Mouse (Mus musculus) myocyte (in vitro differentiated cells): ENCODE measurements around the gene Rin3. TPM values are rescaled to one million over a fixed set of nuclear protein-coding genes. Genes with fewer than 3 reads are reported as not detected.
A peak's percentile ranks its signal among the peaks of the same experiment; 100 is the strongest.

Experiments used
- H3K27me3 ChIP-seq: one replicate; pipeline ENCODE4 v1.6.1; 2011; ENCODE audit not compliant: control insufficient read depth, insufficient read depth, insufficient read length
- H3K36me3 ChIP-seq: one replicate; pipeline ENCODE4 v1.6.1; 2011; ENCODE audit not compliant: control insufficient read depth, insufficient read depth
- H3K4me2 ChIP-seq: one replicate; pipeline ENCODE4 v1.6.1; 2011; ENCODE audit warnings: low read depth, control low read depth
- H3K4me3 ChIP-seq: one replicate; pipeline ENCODE4 v1.5.1; 2011; ENCODE audit warnings: mild to moderate bottlenecking, control low read depth, moderate library complexity
- H3K79me2 ChIP-seq: one replicate; pipeline ENCODE4 v1.6.1; 2011; ENCODE audit not compliant: control insufficient read depth, insufficient read depth
- H3ac ChIP-seq: one replicate; pipeline ENCODE4 v1.6.1; 2011; ENCODE audit not compliant: control insufficient read depth, insufficient read length
- CEBPB ChIP-seq: IDR thresholded peaks from 2 replicates; pipeline ENCODE4 v1.6.1; 2011; ENCODE audit warnings: mild to moderate bottlenecking, moderate library complexity; ENCODE audit not compliant: poor library complexity, insufficient read depth, severe bottlenecking
- E2F4 ChIP-seq: IDR thresholded peaks from one replicate; pipeline ENCODE4 v1.6.1; 2011; ENCODE audit warnings: mild to moderate bottlenecking, control low read depth, moderate library complexity; ENCODE audit not compliant: insufficient read depth
- MAX ChIP-seq: IDR thresholded peaks from one replicate; pipeline ENCODE4 v1.6.1; 2011; ENCODE audit warnings: low read depth, mild to moderate bottlenecking, control low read depth
- MYOD1 ChIP-seq, 3 experiments: IDR thresholded peaks; one replicate each; pipeline ENCODE4 v1.6.1; 2011; ENCODE audit warnings: control low read depth in 2 of 3, low read depth in 2 of 3, mild to moderate bottlenecking in 2 of 3, moderate library complexity in 1 of 3; ENCODE audit not compliant: insufficient read length in 2 of 3, control insufficient read depth in 1 of 3
- MYOG ChIP-seq, 3 experiments: IDR thresholded peaks; one replicate each; pipeline ENCODE4 v1.6.1; 2011; ENCODE audit warnings: control low read depth in 2 of 3, low read depth in 2 of 3, mild to moderate bottlenecking in 2 of 3; ENCODE audit not compliant: insufficient read length in 2 of 3, control insufficient read depth in 1 of 3, insufficient read depth in 1 of 3
- POLR2A ChIP-seq: IDR thresholded peaks from one replicate; pipeline ENCODE4 v1.6.1; 2011; ENCODE audit warnings: low read depth, mild to moderate bottlenecking, control low read depth, moderate library complexity; ENCODE audit not compliant: insufficient read length
- POLR2AphosphoS2 ChIP-seq: IDR thresholded peaks from one replicate; pipeline ENCODE4 v1.6.1; 2011; ENCODE audit warnings: low read depth, control low read depth; ENCODE audit not compliant: insufficient read length
- REST ChIP-seq: IDR thresholded peaks from one replicate; pipeline ENCODE4 v1.6.1; 2011; ENCODE audit warnings: mild to moderate bottlenecking, control low read depth, moderate library complexity; ENCODE audit not compliant: insufficient read depth, insufficient read length
- SRF ChIP-seq: IDR thresholded peaks from one replicate; pipeline ENCODE4 v1.6.1; 2011; ENCODE audit warnings: low read depth; ENCODE audit not compliant: control insufficient read depth, insufficient read length
- TCF12 ChIP-seq: IDR thresholded peaks from one replicate; pipeline ENCODE4 v1.6.1; 2011; ENCODE audit warnings: mild to moderate bottlenecking, control low read depth; ENCODE audit not compliant: poor library complexity, insufficient read depth, severe bottlenecking
- TCF3 ChIP-seq: IDR thresholded peaks from one replicate; pipeline ENCODE4 v1.6.1; 2011; ENCODE audit warnings: low read depth, control low read depth; ENCODE audit not compliant: insufficient read length
- USF1 ChIP-seq: IDR thresholded peaks from one replicate; pipeline ENCODE4 v1.6.1; 2011; ENCODE audit warnings: low read depth, mild to moderate bottlenecking, control low read depth, moderate library complexity
- polyA plus RNA-seq: library from polyadenylated mRNA; unstranded; fragments of >200 nt; fragmentation: generic; extraction: Trizol; gene quantifications from one replicate; pipeline ENCODE4 v1.2.1, GENCODE M21; 2012; ENCODE audit warnings: missing spikeins

The Rin3 gene
- polyA plus RNA-seq, 1 experiment: 23.4 TPM

DNA sequence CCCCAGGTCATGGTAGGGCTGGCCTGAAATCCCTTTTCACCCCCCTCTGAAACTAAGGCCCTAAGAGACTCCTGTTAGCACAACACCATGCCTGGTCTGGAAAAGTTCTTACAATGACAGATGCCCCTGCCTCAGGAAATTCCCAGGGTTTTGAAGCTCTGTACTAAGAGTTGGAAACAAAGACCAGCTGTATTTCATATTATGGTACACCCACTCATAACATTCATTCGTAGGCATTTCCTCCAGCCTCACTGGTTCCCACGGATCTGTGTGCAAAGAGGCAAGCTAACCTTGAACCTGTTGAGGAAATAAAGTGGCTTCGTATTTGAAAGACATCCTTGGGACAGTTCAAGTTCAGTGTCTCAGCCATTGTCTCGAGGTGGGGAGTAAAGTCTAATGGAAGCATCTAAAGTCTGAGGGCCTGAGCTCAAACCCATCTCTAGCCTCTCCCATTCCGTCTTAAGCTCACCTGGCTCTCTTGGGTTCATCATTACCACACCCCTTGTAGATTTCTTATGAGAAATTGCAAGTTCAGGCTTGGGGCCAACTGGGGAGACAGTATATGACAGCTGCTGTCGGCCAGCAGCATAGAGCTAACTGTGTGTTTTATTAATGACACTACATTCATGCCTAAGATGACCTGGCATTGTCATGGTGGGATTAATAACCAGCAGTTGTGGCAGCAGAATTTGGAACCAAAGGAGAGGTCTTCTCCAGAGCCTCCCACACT lies 41.5 kb downstream of the Rin3 start:
- no peak overlapping the region for H3K4me3 ChIP-seq
- H3K27me3 ChIP-seq: no peaks in the 10 kb centered on the region
- no peak for TF ChIP-seq TCF3
- no peak for TF ChIP-seq CEBPB
- TF ChIP-seq MYOG (IDR thresholded peaks at IDR 0.05; ENCODE audit: control insufficient read depth in 1 of 3, insufficient read depth in 1 of 3, insufficient read length in 2 of 3, low read depth in 2 of 3): peak in 1 of 3 experiments; percentile 31
- TF ChIP-seq REST: no peak
- no peak for TF ChIP-seq USF1
- no peak for TF ChIP-seq E2F4
- no peak for TF ChIP-seq POLR2A
- no peak for TF ChIP-seq SRF
- TF ChIP-seq POLR2AphosphoS2: no peak
- no peak for TF ChIP-seq MAX
- TF ChIP-seq TCF12: peak; percentile 23
- peak; percentile 29 to 82 (median 50) for TF ChIP-seq MYOD1 (IDR thresholded peaks at IDR 0.05; ENCODE audit: control insufficient read depth in 1 of 3, insufficient read length in 2 of 3, low read depth in 2 of 3)
- no peak overlapping the region for H3ac ChIP-seq
- H3K4me2 ChIP-seq: no peak overlapping the region
- H3K79me2 ChIP-seq: peaks cover 5% of the 10 kb centered on the region
- peaks cover 8% of the 10 kb centered on the region for H3K36me3 ChIP-seq

DNA sequence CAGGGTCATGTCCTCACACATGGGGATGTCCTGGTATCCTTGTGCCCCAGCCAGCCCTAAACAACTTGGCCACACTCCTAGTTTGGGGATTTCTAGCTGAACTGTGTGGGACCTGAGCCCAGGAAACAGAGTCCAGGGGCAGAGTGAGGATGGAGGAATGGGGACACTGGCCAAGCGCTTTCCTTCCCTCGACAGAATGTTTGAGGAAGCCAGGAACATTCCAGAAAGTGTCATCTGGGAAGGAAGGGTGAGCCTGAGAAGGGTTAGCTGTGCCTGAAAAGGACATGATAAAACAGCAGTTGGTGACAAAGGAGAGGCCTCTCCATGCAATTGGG lies 42.0 kb downstream of the Rin3 start:
- TF ChIP-seq TCF3: no peak
- no peak for TF ChIP-seq MYOD1 (IDR thresholded peaks at IDR 0.05; ENCODE audit: control insufficient read depth in 1 of 3, insufficient read length in 2 of 3, low read depth in 2 of 3)
- no peak for TF ChIP-seq REST
- TF ChIP-seq POLR2A: no peak
- TF ChIP-seq E2F4: no peak
- TF ChIP-seq MAX: no peak
- TF ChIP-seq SRF: no peak
- peak in 1 of 3 experiments; percentile 43 for TF ChIP-seq MYOG (IDR thresholded peaks at IDR 0.05; ENCODE audit: control insufficient read depth in 1 of 3, insufficient read depth in 1 of 3, insufficient read length in 2 of 3, low read depth in 2 of 3)
- no peak for TF ChIP-seq USF1
- Histone ChIP-seq H3K4me2 (no peak overlapping the region), H3K36me3 (peaks cover 8% of the 10 kb centered on the region), H3K79me2 (peaks cover 1% of the 10 kb centered on the region), H3K4me3 (no peak overlapping the region), H3K27me3 (no peaks in the 10 kb centered on the region), H3ac (no peak overlapping the region)

DNA sequence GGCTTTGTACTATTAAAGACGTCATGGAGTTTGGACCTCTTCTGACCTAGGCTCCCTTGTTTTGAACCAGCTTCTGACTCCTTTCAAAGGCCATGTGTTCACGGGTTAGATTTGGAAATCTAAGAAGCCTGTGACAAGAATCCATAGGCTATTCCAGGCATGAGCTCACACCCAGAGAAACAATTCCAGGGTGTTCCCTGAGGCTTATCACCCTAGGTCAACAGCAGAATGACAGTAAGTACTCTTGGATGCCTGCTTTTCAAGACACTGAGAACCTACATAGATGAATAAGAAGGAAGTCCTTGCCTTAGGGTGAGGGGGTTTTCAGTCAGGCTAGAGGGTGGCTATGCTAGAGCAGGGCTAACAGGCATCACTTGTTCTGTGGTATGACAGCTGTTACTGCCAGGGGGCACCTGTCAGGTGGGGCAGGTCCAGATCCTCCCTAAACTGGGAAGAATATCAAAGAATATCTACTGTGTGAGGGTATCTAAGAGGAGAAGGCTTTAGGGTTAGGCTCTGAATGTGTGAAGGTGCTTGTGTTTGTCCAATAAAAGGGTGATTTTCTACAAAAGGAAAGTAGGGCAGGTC lies 44.0 kb downstream of the Rin3 start:
- Histone ChIP-seq H3K4me3 (no peak overlapping the region), H3K27me3 (no peaks in the 10 kb centered on the region), H3K79me2 (no peaks in the 10 kb centered on the region), H3K36me3 (peaks cover 8% of the 10 kb centered on the region), H3ac (no peak overlapping the region), H3K4me2 (no peak overlapping the region)
- TF ChIP-seq POLR2AphosphoS2 (no peak), TCF3 (peak; percentile 56), E2F4 (no peak), USF1 (no peak), MYOG (IDR thresholded peaks at IDR 0.05; ENCODE audit: control insufficient read depth in 1 of 3, insufficient read depth in 1 of 3, insufficient read length in 2 of 3, low read depth in 2 of 3) (peak in 1 of 3 experiments; percentile 82), SRF (no peak), MYOD1 (IDR thresholded peaks at IDR 0.05; ENCODE audit: control insufficient read depth in 1 of 3, insufficient read length in 2 of 3, low read depth in 2 of 3) (peak in 2 of 3 experiments; percentile 54 to 74), TCF12 (no peak)

DNA sequence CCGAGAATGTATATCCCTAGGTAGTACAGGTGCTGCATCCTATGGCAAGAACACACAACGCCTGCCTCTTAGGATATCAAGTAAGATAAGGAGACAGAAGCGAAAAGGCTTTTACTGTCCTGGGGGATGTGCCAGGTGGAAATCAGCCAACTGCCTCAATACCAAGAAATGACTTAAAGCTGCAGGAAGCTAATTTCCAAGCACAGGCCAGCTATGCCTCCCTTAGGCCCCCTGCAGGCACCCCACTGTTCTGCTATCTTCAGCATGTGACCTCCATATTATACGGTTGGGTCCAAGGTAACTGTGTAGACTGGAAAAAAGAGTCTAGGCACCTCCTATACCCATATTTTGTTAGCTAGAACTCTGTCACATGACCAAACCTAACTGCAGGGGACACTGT lies 44.7 kb downstream of the Rin3 start:
- TF ChIP-seq MAX (no peak), POLR2A (no peak), CEBPB (no peak), TCF12 (no peak), MYOG (IDR thresholded peaks at IDR 0.05; ENCODE audit: control insufficient read depth in 1 of 3, insufficient read depth in 1 of 3, insufficient read length in 2 of 3, low read depth in 2 of 3) (no peak), E2F4 (no peak), SRF (no peak), TCF3 (no peak), USF1 (no peak), MYOD1 (IDR thresholded peaks at IDR 0.05; ENCODE audit: control insufficient read depth in 1 of 3, insufficient read length in 2 of 3, low read depth in 2 of 3) (no peak), REST (no peak), POLR2AphosphoS2 (no peak)

More for the DNA sequence above, 44.7 kb downstream of the Rin3 start:
- no peak overlapping the region for H3K4me3 ChIP-seq
- peak overlapping the region; percentile 15 for H3K4me2 ChIP-seq
- no peaks in the 10 kb centered on the region for H3K79me2 ChIP-seq
- H3K36me3 ChIP-seq: peaks cover 9% of the 10 kb centered on the region
- no peak overlapping the region for H3ac ChIP-seq
- no peaks in the 10 kb centered on the region for H3K27me3 ChIP-seq
